Mouse (Mus musculus) activated CD4-positive, CD25-positive, alpha-beta regulatory T cell, adult 4 months (primary cell): ENCODE results near the gene Tmub2. TPM values are rescaled to one million over a fixed set of nuclear protein-coding genes. Genes with fewer than 3 reads are reported as not detected.
A peak's percentile ranks its signal among the peaks of the same experiment; 100 is the strongest.
"Not testable (repeated sequence)": the region's sequence is repeated elsewhere in the genome, so short reads cannot be mapped to it uniquely, and the experiment has no call there.

ENCODE experiments used
- ATAC-seq: one replicate; pipeline ENCODE4 v1.8.0; 2017
- polyA plus RNA-seq, 2 experiments: library from polyadenylated mRNA; unstranded; fragments of 100-300 nt; shearing (Covaris generic); gene quantifications; one replicate each; pipeline ENCODE4 v1.2.1; 2017

The Tmub2 gene
- polyA plus RNA-seq, 2 experiments from 2014 or later, result 54.5 to 58.3 TPM

DNA sequence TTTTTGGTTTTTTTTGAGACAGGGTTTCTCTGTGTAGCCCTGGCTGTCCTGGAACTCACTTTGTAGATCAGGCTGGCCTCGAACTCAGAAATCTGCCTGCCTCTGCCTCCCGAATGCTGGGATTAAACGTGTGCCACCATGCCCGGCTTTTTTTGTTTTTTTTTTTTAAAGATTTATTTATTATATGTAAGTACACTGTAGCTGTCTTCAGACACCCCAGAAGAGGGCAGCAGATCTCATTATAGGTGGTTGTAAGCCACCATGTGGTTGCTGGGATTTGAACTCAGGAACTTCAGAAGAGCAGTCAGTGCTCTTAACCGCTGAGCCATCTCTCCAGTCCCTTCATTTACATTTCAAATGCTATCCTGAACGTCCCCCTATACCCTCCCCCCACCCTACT lies 4.5 kb upstream of the Tmub2 start:
- not testable (repeated sequence) for ATAC-seq

- ATAC-seq, result no peak
Measured at GRCm38 (mm10) chr11:102283922-102284321, 809 bp upstream of the Tmub2 start.

GRCm38 (mm10) chr11:102285095-102285834 lies 534 bp downstream of the Tmub2 start:
- ATAC-seq, result peak; percentile 50

- no peak for ATAC-seq
Measured at GRCm38 (mm10) chr11:102287485-102287884, 2.8 kb downstream of the Tmub2 start.

DNA sequence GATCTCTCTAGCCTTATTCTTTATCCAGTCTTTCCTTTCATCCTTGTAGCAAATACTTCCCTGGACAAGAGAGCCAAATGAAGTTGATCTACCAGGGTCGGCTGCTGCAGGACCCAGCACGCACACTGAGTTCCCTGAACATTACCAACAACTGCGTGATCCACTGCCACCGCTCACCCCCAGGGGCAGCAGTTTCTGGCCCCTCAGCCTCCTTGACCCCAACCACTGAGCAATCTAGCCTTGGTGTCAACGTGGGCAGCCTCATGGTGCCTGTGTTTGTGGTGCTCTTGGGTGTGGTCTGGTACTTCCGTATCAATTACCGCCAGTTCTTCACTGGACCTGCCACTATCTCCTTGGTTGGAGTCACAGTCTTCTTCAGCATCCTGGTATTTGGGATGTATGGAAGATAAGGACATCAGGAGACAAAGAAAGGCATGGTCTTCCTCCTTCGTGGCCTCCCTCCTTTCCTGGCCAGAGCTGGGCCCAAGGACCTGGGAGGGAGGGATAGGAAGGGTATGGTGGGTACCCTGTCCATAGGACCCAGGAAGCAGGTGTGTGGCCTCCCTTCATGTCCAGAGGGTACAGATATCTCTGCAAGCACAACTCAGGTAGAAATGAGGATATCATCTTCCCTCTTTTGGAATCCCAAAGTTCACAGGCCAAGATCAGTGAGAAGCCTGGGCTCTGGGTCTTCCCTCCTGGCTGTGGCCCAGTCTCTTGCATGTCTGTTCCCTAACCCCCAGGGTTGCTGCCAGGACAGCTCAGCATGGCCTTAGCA lies 3.5 kb downstream of the Tmub2 start:
- no peak for ATAC-seq

DNA sequence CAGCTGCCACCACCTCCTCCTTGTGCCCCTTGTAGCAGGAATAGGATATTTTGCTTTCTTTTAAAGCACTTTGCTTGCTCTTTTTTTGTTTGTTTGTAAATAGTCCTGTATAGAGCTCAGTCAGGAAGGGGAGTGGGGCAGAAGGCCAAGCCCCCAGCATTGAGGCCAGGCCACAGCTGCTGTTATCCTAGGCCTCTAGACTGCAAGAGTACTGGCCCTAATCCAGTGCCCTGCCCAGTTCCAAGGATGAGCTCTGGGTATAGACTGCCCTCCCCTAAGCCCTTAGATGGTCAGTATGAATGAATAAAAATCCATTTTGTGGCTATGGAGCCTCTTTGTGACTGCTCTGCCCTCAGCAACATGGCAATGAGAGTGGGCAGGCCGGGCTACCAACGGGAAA lies 4.2 kb downstream of the Tmub2 start:
- ATAC-seq, result no peak

GRCm38 (mm10) chr11:102289511-102290100 lies 4.9 kb downstream of the Tmub2 start:
- ATAC-seq, result no peak

DNA sequence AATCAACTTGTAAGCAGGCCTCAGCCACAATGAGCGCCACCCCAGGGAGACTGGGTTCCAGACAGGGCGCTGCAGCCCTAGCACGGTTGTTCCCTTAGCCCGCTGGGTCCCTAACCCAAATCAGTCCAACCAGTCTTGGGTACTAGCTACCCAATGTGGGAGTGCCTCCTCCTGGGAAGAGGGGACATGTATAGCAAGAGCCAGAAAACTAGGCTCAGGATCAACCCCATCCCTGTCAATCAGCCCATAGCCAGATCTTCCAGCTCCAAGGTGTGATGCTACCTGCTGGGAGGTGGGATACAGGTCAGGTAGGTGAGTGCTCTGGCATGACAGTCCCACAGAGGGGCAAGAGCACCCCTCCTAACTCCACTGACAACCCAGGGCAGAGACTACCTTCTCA lies 5.4 kb downstream of the Tmub2 start:
- ATAC-seq, result no peak

DNA sequence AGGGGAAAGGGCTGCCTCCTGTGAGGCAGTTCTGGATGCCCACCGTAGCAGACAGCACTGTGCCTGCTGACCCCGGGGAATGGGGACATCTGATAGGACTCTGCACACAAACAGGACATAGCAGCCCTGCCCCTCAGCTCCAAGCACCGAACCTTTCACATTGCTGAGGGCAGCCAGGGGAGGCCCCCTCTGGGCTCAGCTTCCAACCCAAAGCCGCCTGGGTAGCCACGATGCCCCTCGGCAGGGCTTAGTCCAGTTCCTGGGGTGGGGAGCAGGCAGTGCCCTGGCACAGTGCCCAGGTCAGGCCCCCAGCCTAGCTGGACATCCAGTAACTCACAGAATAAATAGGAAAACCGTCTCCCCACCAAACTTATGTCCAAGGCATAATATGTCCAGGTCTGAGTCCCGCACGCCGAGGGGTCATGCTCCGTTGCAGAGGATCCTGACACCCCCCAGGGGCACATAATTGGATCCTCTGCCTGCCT lies 6.4 kb downstream of the Tmub2 start:
- no peak for ATAC-seq

GRCm38 (mm10) chr11:102293971-102294370 lies 9.2 kb downstream of the Tmub2 start:
- no peak for ATAC-seq

GRCm38 (mm10) chr11:102294416-102294815 lies 9.7 kb downstream of the Tmub2 start:
- ATAC-seq, result no peak

GRCm38 (mm10) chr11:102294887-102295597 lies 10.3 kb downstream of the Tmub2 start:
- peak; percentile 60 for ATAC-seq

GRCm38 (mm10) chr11:102295598-102296471 lies 11.1 kb downstream of the Tmub2 start:
- peak; percentile 9 for ATAC-seq

DNA sequence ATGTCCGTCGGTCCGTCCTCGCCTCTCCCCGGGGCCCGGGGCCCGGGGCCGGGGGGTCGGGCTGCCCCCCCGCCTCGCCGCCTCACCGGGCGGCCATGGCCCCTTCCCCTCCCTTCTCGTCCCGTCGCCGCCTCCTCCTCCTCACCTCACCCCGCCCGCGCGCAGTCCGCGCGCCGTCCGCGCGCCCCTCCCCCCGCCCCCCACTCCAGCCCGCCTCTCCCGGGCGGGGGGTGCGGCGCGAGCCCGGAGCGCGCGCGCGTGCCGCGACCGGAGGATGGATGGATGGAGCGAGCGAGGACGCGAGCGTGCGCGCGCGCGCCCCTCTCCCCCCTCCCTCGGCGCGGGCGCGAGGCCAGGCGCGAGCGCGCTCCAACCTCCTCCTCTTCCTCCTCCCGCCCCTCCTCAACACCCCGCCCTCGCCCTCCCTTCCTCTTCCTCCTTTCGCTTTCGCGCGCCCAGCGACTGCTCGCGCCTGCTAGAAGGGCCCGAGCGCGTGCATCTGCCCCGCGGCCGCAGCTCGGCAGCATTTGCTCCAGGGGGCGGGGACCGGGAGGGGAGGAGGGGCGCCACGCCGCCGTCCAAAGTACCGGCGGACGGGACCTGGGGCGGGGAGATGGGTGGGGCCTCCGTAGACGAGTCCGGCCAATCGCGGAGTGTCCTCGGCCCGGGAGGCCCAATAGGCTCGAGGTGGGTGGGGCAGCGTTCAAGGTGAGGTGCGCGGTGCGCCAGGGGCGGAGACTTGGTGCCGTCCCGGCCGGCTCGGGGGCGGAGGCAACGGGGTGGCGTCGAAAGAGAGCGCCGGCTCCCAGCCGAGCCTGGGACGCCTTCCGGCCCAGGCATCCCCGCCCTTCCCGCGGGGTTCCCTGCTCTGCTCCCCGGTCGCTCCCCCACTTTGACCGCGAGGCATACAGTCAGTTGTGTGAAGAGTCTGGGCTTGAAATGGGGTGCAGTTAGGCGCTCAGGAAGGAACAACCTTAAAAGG lies 12.1 kb downstream of the Tmub2 start, which contains the start of gene Atxn7l3:
Atxn7l3 (minus strand) TSS at position 141 of the 982 bp plus-strand sequence.
- ATAC-seq, result peak; percentile 69

GRCm38 (mm10) chr11:102297577-102298556 lies 13.1 kb downstream of the Tmub2 start:
- peak; percentile 25 for ATAC-seq

DNA sequence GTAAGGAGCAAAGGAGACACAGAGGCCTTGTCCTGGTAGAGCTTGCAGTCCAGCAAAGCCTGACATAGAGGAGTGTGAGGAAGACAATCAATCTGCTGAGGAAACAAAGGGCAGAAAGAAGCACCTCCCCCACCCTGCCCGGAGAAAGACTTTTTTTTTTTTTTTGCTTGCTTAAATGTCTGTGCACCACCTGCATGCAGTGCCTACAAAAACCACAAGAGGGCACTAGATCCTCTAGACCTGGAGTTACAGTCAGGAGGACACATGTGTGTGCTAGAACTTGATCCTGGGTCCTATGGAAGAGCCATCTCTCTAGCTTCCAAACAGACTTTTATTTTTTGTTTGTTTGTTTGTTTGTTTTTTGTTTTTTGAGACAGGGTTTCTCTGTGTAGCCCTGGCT lies 15.1 kb downstream of the Tmub2 start:
- ATAC-seq, result no peak

GRCm38 (mm10) chr11:102304141-102304540 lies 19.4 kb downstream of the Tmub2 start:
- ATAC-seq, result no peak

DNA sequence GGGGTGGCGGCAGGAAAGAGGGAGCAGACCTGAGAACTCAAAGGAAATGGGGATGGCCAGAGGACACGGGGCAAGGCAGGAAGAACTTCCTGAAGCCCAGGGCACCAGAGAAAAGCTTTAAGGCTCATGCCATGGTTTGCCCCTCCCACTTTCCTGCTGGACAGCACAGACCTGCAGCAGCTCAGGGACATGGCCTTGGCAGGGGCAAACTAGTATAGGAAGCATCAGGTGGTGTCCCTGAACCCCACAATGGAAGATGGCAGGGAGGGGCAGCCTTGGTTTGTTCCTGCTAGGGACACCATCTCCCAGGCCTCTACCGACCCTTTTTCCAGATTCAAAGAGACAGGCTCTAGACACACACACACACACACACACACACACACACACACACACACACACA lies 20.6 kb downstream of the Tmub2 start:
- no peak for ATAC-seq

- ATAC-seq, result no peak
Measured at GRCm38 (mm10) chr11:102308104-102308503, 23.4 kb downstream of the Tmub2 start.
